Mouse (Mus musculus): ENCODE data around the gene Gria4.

DNA sequence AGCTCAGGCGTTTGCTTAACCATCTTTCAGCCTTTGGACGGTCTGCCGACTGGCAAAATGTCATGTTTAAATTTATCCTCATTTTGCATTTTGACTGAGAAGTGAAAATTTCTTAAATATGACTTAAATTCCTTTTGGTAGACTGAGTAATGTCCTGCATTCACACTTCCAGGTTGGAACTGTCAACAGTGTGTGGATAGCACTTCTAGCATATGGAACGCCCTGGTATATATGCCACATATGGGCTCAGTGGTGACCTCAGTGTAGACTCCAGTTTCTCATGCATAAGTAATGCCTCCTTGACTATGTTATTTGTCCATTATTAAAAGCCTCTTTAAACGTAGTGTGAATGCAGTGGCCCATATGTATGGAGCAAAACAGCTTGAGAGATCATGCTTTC lies 222.4 kb downstream of the Gria4 start:
- TF ChIP-seq CTCF (IDR thresholded peaks at IDR 0.05; ENCODE audit: low read depth, low read length) (no peak), POLR2A (IDR thresholded peaks at IDR 0.05; ENCODE audit: extremely low read depth, insufficient read depth, low read length) (no peak)
